Mouse (Mus musculus) forebrain, embryonic 16.5 days (tissue): ENCODE data around the gene Ocrl. TPM values are rescaled to one million over a fixed set of nuclear protein-coding genes. Genes with fewer than 3 reads are reported as not detected.

Source experiments
- ATAC-seq: fragments of 200-750 bp; cut with Nextera tagmentation; 2 replicates; pipeline ENCODE4 v1.8.0; 2017; ENCODE audit warnings: mild to moderate bottlenecking, moderate library complexity
- H3K27ac ChIP-seq: fragments of 300-500 bp; sonication (generic); 2 replicates; pipeline ENCODE4 v1.5.1; 2014; ENCODE audit warnings: low read length, control low read depth
- H3K27me3 ChIP-seq: fragments of 300-500 bp; sonication (generic); replicated peaks from 2 replicates; pipeline ENCODE4 v1.6.1; 2014; ENCODE audit warnings: low read length; ENCODE audit not compliant: control insufficient read depth, insufficient read depth
- H3K36me3 ChIP-seq: fragments of 300-500 bp; sonication (generic); 2 replicates; pipeline ENCODE4 v1.6.1; 2014; ENCODE audit not compliant: control insufficient read depth, insufficient read depth
- H3K4me1 ChIP-seq: fragments of 300-500 bp; sonication (generic); replicated peaks from 2 replicates; pipeline ENCODE4 v1.6.1; 2014; ENCODE audit warnings: low read length; ENCODE audit not compliant: control insufficient read depth, insufficient read depth
- H3K4me2 ChIP-seq: fragments of 300-500 bp; sonication (generic); 2 replicates; pipeline ENCODE4 v1.6.1; 2014; ENCODE audit warnings: mild to moderate bottlenecking, low read length, control low read depth
- H3K4me3 ChIP-seq: fragments of 300-500 bp; sonication (generic); replicated peaks from 2 replicates; pipeline ENCODE4 v1.5.1; 2014; ENCODE audit warnings: mild to moderate bottlenecking, low read length, control low read depth
- H3K9ac ChIP-seq: fragments of 300-500 bp; sonication (generic); replicated peaks from 2 replicates; pipeline ENCODE4 v1.6.1; 2014; ENCODE audit warnings: low read depth, low read length, control low read depth
- H3K9me3 ChIP-seq: fragments of 300-500 bp; sonication (generic); 2 replicates; pipeline ENCODE4 v1.6.1; 2016; ENCODE audit warnings: low read length; ENCODE audit not compliant: control insufficient read depth
- WGBS: fragments of 180-500 bp; shearing (Covaris S2); extraction: QIAGEN DNeasy Blood & Tissue Kit; methylation state at CpG from one replicate; pipeline ENCODE4 v1.1.7; 2014; 5-methylcytosine and 5-hydroxymethylcytosine counted together
- polyA plus RNA-seq: library from polyadenylated mRNA; unstranded; fragments of >200 nt; fragmentation: Nextera tagmentation; extraction: Ambion mirVana; gene quantifications from 2 replicates; pipeline ENCODE4 v1.2.1, GENCODE M21; 2015

Ocrl gene
- polyA plus RNA-seq = 22.5 and 28.9 TPM in 2 replicates

DNA sequence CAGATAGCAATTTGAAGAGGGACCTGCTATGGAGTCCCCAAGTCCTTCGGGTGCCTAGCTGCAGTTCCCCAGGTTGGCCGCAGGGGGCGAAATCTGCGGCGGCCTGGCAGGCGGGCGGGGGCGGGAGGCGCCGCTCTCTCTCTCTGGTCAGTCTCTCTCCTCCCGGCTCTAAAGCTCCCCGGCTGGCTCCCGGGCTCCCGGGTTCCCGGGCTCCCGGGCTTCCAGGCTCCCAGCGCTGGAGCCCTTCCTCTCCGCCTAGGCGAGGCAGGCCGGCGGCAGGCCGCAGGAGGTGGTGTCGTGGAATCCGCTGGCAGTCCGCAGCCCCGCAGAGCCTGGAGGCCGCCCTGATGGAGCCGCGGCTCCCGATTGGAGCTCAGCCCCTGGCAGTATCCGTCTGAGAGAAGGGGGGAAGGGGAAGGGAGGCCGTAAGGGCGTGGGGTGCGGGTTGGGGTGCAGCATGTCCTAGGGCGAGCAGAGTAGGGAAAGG is at the start of gene Ocrl:
Gene Ocrl (plus strand): TSS at position 82 of the 487 bp plus-strand sequence.
- Histone ChIP-seq H3K27me3 (no peaks in the 10 kb centered on the region), H3K9me3 (no peaks in the 10 kb centered on the region), H3K4me1 (no peaks in the 10 kb centered on the region), H3K9ac (peak within 1 kb of the TSS; percentile 73), H3K4me3 (peak within 1 kb of the TSS; percentile 62), H3K4me2 (peak within 1 kb of the TSS; percentile 49), H3K36me3 (no peaks in the 10 kb centered on the region), H3K27ac (peak within 1 kb of the TSS; percentile 64; the same call in 1 of the 2 replicates)
- ATAC-seq = peak; percentile 93
- 9% methylated on average over 31 of the region's 35 CpGs for WGBS

DNA sequence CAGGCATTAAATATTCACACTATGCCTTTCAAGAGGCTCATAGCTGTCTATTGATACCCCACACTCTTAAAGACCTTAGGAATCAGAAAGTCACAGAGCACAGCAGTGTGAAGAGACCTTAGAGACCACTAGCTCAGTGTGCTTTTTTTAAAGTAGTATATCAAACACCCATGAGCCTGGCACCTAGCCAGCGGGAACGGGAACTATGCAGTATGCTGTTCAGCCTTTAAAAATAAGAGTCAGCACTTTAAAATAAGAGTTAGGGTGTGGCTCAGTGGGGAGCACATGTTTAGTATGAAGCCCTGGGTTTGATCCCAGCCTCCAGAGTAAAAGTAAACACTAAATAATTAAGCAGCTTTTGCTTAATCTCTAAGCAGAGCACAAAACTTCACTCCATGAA is 32.1 kb upstream of the Ocrl start:
- Histone ChIP-seq H3K4me3 (no peak overlapping the region), H3K9me3 (no peaks in the 10 kb centered on the region), H3K4me2 (no peak overlapping the region), H3K27me3 (no peaks in the 10 kb centered on the region), H3K4me1 (no peaks in the 10 kb centered on the region), H3K27ac (no peak overlapping the region), H3K9ac (no peak overlapping the region), H3K36me3 (0 out of 2 replicates have a peak, but pooled peaks cover 4% of the 10 kb centered on the region)
- no peak for ATAC-seq
- WGBS = 42% methylated on average over 2 of the region's 2 CpGs

DNA sequence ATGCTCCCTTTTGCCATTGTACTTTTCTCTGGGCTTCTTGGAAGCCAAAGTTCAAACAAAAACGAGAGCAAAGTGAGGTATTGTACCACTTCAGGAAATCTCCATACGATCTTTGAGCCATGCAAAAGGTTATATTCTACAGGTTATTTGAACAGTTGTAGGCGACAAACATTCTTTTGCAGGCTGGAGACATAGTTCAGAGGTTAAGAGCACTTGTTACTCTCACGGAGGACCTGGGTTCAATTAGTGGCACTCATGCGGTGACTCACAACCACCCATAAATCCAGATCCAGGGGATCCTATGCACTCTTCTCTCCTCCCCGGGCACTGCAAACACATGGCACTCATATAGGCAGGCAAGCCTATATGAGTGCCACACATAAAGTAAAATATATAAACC is 29.4 kb upstream of the Ocrl start:
- H3K27ac ChIP-seq = no peak overlapping the region
- no peak overlapping the region for H3K4me3 ChIP-seq
- 86% methylated on average over 6 of the region's 6 CpGs for WGBS
- H3K4me1 ChIP-seq = no peaks in the 10 kb centered on the region
- no peak overlapping the region for H3K4me2 ChIP-seq
- no peaks in the 10 kb centered on the region for H3K27me3 ChIP-seq
- no peak overlapping the region for H3K9ac ChIP-seq
- H3K36me3 ChIP-seq = 0 out of 2 replicates have a peak, but pooled peaks cover 4% of the 10 kb centered on the region
- no peaks in the 10 kb centered on the region for H3K9me3 ChIP-seq
- no peak for ATAC-seq

DNA sequence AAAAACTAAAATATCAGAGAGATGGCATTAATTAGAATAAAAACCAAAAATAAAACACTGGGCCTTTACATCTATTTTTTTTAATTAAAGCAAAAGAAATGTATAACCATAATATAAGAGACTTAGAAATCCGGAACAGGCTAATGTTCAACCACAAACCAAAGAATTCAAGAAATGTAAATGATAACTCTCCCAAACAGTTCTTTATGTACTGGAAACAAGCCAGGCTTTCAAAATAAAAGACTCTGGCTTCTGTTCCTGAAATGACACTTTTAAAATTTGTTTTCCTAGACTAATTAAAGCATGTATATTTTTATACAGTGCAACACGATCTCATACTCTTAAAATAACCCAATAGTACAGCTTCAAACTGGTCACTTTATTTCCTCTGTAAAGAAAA is 24.8 kb upstream of the Ocrl start:
- Histone ChIP-seq H3K4me1 (peaks cover 2% of the 10 kb centered on the region; the same call in 1 of the 2 replicates), H3K9ac (no peak overlapping the region), H3K27ac (no peak overlapping the region), H3K36me3 (0 out of 2 replicates have a peak, but pooled peaks cover 4% of the 10 kb centered on the region), H3K4me2 (no peak overlapping the region), H3K27me3 (no peaks in the 10 kb centered on the region), H3K4me3 (no peak overlapping the region), H3K9me3 (no peaks in the 10 kb centered on the region)
- ATAC-seq = no peak
- 73% methylated on average over 2 of the region's 2 CpGs for WGBS

DNA sequence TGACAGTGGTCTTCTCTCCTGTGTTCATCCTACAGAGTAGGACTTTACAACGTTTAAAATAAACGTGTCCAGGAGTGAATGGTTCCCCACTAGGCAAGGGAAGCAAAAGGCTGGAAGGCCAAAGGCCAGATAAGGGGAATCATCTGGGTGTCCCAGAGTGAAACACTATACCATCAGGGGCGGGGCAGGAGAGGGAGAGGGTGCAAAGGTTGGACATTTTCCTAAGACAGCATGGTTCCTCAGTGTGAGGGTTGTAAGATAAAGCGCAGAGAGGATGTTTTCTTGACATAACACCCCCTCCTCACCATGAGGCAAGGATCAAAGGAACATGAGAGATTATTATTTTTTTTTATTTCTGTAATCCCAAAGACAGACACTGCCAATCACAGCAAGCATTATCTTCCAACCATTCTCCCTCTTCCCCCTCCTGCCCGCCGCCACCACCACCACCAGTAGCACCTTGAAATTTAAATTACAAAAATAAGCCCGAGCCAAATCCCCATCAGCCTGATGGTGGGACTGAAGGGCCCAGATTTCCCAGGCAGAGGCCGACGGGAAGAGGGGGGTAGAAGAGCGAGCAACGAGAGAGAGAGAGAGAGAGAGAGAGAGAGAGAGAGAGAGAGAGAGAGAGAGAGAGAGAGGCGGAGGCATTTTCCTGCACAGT is 20.8 kb upstream of the Ocrl start:
- 27% methylated on average over 10 of the region's 12 CpGs for WGBS
- no peaks in the 10 kb centered on the region for H3K9me3 ChIP-seq
- peaks cover 2% of the 10 kb centered on the region; the same call in 1 of the 2 replicates for H3K4me1 ChIP-seq
- no peaks in the 10 kb centered on the region for H3K36me3 ChIP-seq
- peak; percentile 26 for ATAC-seq
- H3K27ac ChIP-seq = peak overlapping the region; percentile 71; the same call in 1 of the 2 replicates
- H3K4me3 ChIP-seq = peak overlapping the region; percentile 70
- H3K9ac ChIP-seq = peak overlapping the region; percentile 64
- peak overlapping the region; percentile 58 for H3K4me2 ChIP-seq
- no peaks in the 10 kb centered on the region for H3K27me3 ChIP-seq

DNA sequence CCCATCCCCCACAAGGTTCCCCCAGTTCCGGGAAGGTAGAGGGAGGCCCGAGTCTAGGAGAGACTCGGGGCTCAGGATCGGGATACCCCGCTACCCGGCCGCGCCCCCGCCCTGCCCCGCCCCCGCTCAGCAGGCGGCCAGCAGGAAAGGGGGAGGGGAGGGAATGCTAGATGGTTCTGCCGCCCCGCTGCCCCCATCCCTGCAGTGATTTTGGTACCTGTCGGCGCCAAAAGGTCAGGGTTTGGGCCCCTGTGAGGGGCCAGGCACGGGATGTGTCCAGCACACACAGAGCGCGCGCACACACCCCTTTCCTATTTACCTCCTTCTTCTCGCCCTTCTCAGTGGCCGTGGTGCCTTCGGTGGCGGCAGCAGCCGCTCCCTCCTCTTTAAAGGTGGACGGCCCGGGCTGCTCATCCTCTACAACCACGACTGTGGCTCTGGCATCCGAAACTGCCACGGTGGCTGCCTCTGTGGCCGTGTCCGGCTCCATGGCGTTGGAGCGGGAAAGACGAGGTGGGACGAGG is 20.2 kb upstream of the Ocrl start:
- 20% methylated on average over 29 of the region's 36 CpGs for WGBS
- peak; percentile 83 for ATAC-seq
- Histone ChIP-seq H3K27ac (peak overlapping the region; percentile 71), H3K9ac (peak overlapping the region; percentile 64), H3K4me3 (peak overlapping the region; percentile 70), H3K36me3 (no peaks in the 10 kb centered on the region), H3K27me3 (no peaks in the 10 kb centered on the region), H3K4me1 (peaks cover 2% of the 10 kb centered on the region; the same call in 1 of the 2 replicates), H3K9me3 (no peaks in the 10 kb centered on the region), H3K4me2 (peak overlapping the region; percentile 58)

DNA sequence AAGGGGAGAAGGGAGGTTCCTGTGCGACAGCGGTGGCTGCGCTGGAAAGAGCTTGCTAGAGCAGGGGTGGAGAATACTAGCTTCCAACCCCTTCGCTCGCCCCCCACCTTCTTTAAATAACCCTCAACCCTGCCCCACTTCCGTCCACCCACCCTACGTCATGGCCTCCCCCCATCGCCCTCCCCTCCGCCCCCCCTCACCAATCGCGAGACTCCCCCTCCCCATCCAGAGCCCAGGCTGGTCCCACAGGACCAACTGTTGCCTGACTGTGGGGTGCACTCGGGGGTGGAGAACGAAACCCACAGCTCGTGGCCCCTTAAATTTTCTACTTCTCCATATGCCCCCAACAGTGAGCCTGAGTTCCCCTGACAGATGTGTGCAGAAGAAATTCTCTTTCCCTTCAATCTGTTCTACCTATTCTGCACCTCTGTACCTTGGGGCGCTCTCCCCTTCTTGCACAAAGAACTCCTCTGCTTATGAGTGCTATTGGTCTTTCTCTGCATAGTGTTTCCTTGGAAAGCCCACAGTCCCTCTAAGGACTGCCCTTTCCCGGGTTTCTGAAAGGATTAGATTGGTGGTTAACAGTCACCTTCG is 19.7 kb upstream of the Ocrl start, which contains the start of gene Smarca1:
Gene Smarca1 (minus strand): TSS at position 544 of the 594 bp plus-strand sequence.
- Histone ChIP-seq H3K4me1 (peaks cover 2% of the 10 kb centered on the region; the same call in 1 of the 2 replicates), H3K4me2 (peak within 1 kb of the TSS; percentile 58), H3K36me3 (no peaks in the 10 kb centered on the region), H3K4me3 (peak within 1 kb of the TSS; percentile 70), H3K9me3 (no peaks in the 10 kb centered on the region), H3K27me3 (no peaks in the 10 kb centered on the region), H3K9ac (peak within 1 kb of the TSS; percentile 64), H3K27ac (peak within 1 kb of the TSS; percentile 71)
- 29% methylated on average over 11 of the region's 17 CpGs for WGBS
- peak; percentile 69 for ATAC-seq

DNA sequence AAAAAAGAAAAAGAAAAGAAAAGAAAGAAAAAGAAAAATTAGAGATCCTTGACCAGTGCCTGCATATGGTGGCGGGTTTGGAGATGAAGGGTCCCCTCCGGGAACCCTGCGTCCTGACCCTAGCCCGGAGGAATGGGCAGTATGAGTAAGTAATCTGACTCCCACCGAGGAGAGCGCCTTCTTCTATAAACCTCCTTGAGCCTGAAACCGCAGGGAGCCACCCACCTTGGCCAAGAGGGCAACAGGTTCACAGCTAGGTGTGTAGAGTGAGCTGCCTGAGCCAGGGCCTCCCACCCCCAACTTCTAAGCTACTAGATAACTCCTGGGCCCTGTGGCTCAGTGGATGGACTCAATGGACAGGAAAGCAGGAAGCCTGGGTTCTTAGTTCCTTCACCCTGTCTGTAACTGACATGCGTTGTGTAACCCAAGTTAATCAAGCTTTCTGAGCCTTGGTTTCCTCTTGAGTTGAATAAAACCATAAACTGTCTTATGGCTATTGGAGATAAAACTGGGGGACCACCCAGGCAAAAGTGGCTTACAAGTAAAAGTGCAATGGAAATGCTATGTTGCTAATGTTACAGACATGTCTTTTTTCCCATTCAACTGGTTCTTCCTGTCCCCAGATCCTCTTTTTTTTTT is 836 bp downstream of the Ocrl start:
- H3K27ac ChIP-seq = no peak overlapping the region
- peak overlapping the region; percentile 62 for H3K4me3 ChIP-seq
- H3K4me1 ChIP-seq = no peaks in the 10 kb centered on the region
- H3K27me3 ChIP-seq = no peaks in the 10 kb centered on the region
- H3K9me3 ChIP-seq = no peaks in the 10 kb centered on the region
- H3K4me2 ChIP-seq = peak overlapping the region; percentile 49
- H3K9ac ChIP-seq = peak overlapping the region; percentile 73
- peak; percentile 11; the same call in 1 of the 2 replicates for ATAC-seq
- H3K36me3 ChIP-seq = no peaks in the 10 kb centered on the region
- WGBS = 16% methylated on average over 8 of the region's 8 CpGs

DNA sequence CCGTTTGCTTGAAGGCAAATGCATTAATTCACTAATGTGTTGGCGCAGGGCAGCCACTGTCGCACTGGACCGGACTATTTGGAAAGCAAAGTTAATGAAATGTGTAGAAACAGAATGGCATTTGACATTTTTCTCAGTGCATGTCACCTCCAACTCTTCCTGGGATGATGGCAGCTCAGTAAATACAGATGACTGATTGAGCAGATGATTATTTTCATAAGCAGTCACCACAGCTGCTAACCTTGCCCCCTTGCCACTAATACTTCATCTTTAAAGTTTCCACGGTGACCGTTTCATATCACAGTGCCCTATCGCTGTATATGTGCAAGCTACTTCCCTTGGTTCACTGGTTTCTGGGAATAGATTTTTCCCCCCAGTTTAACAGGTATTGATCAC is 1.4 kb downstream of the Ocrl start:
- Histone ChIP-seq H3K9me3 (no peaks in the 10 kb centered on the region), H3K4me1 (no peaks in the 10 kb centered on the region), H3K27me3 (no peaks in the 10 kb centered on the region), H3K4me2 (no peak overlapping the region), H3K9ac (no peak overlapping the region), H3K36me3 (no peaks in the 10 kb centered on the region), H3K4me3 (no peak overlapping the region), H3K27ac (no peak overlapping the region)
- no peak for ATAC-seq
- 84% methylated on average over 7 of the region's 7 CpGs for WGBS
